Mouse (Mus musculus) lung, embryonic 15.5 days (tissue): Measurements from ENCODE around the gene Cd209e. TPM values are rescaled to one million over a fixed set of nuclear protein-coding genes. Genes with fewer than 3 reads are reported as not detected.
"Not testable (repeated sequence)": the region's sequence is repeated elsewhere in the genome, so short reads cannot be mapped to it uniquely, and the experiment has no call there.

Experiments used
- ATAC-seq: fragments of 200-750 bp; cut with Nextera tagmentation; 2 replicates; pipeline ENCODE4 v1.8.0; 2017; ENCODE audit warnings: moderate number of reproducible peaks, borderline replicate concordance; ENCODE audit not compliant: low FRiP score, low TSS enrichment; ENCODE audit errors: extremely low read depth
- H3K27ac ChIP-seq: fragments of 300-500 bp; sonication (generic); 2 replicates; pipeline ENCODE4 v1.5.1; 2015; ENCODE audit warnings: moderate library complexity, mild to moderate bottlenecking, inconsistent platforms
- H3K27me3 ChIP-seq: fragments of 300-500 bp; sonication (generic); 2 replicates; pipeline ENCODE4 v1.6.1; 2015; ENCODE audit warnings: inconsistent platforms
- H3K36me3 ChIP-seq: fragments of 300-500 bp; sonication (generic); 2 replicates; pipeline ENCODE4 v1.6.1; 2015; ENCODE audit warnings: inconsistent platforms
- H3K4me1 ChIP-seq: fragments of 300-500 bp; sonication (generic); 2 replicates; pipeline ENCODE4 v1.6.1; 2015; ENCODE audit warnings: inconsistent platforms
- H3K4me2 ChIP-seq: fragments of 300-500 bp; sonication (generic); 2 replicates; pipeline ENCODE4 v1.6.1; 2015; ENCODE audit warnings: inconsistent platforms, mild to moderate bottlenecking, moderate library complexity
- H3K4me3 ChIP-seq: fragments of 300-500 bp; sonication (generic); 2 replicates; pipeline ENCODE4 v1.5.1; 2015; ENCODE audit warnings: mild to moderate bottlenecking, inconsistent platforms
- H3K9ac ChIP-seq: fragments of 300-500 bp; sonication (generic); 2 replicates; pipeline ENCODE4 v1.6.1; 2015; ENCODE audit warnings: inconsistent platforms
- H3K9me3 ChIP-seq: fragments of 300-500 bp; sonication (generic); 2 replicates; pipeline ENCODE4 v1.6.1; 2016; ENCODE audit warnings: inconsistent platforms
- WGBS: fragments of 180-500 bp; shearing (Covaris S2); methylation state at CpG from one replicate; pipeline ENCODE4 v1.1.7; 2015; 5-methylcytosine and 5-hydroxymethylcytosine counted together
- polyA plus RNA-seq: library from polyadenylated mRNA; unstranded; fragments of >200 nt; fragmentation: Nextera tagmentation; extraction: Ambion mirVana; gene quantifications from 2 replicates; pipeline ENCODE4 v1.2.1, GENCODE M21; 2015

Gene Cd209e
- polyA plus RNA-seq: not detected in 2 replicates

DNA sequence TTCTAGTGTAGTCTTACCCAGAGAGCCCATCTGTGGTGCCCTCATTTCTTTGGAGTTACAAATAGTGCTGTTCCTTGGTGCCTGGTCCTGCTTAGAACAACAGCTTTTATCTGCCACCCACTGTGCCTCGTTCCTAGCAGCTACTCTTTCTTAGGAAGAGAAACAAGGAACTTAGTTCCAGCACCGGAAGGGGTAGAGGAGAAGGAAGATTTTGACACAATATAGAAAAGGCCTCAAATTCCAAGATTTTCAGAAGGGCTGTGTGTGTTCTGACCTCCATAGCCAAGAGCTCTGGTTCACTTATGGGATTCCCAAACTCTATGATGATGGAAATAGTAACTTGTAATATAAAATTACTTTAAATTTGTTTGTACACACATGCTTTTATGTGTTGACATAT lies at the start of gene Cd209e:
Cd209e (minus strand) TSS at position 101 of the 400 bp plus-strand sequence.
- Histone ChIP-seq H3K9me3 (no peaks in the 10 kb centered on the region), H3K36me3 (no peaks in the 10 kb centered on the region), H3K4me3 (no peak within 1 kb of the TSS), H3K27me3 (no peaks in the 10 kb centered on the region), H3K9ac (no peak within 1 kb of the TSS), H3K27ac (no peak within 1 kb of the TSS), H3K4me1 (no peaks in the 10 kb centered on the region), H3K4me2 (no peak within 1 kb of the TSS)
- WGBS: 73% methylated on average over 2 of the region's 2 CpGs
- ATAC-seq: no peak

DNA sequence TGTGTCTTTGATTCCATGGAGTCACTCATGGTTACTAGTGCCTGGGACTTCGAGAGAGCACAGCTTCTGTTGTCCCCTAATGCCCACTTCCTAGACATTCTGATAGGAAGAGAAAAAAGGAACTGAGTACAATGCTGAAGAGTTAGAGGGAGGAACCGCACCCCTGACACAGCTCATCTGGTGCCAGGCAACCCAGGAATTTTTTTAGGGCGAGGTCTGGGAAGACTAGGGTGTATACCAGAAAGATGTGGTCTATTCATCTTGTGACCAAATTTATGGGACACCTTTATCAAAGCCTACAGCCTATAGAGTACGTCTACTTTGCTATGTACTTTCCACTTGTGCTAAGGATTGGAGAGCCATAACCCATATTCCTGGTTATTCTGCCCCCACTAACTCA lies 24.3 kb upstream of the Cd209e start, which contains the start of gene Cd209d:
Cd209d (minus strand) TSS at position 101 of the 400 bp plus-strand sequence.
- Histone ChIP-seq H3K36me3 (no peaks in the 10 kb centered on the region), H3K9ac (no peak within 1 kb of the TSS), H3K4me2 (no peak within 1 kb of the TSS), H3K4me1 (no peaks in the 10 kb centered on the region), H3K27me3 (no peaks in the 10 kb centered on the region), H3K4me3 (no peak within 1 kb of the TSS), H3K9me3 (no peaks in the 10 kb centered on the region), H3K27ac (no peak within 1 kb of the TSS)
- no peak for ATAC-seq
- 71% methylated on average over 4 of the region's 4 CpGs for WGBS

- no peaks in the 10 kb centered on the region for H3K36me3 ChIP-seq
- no peaks in the 10 kb centered on the region for H3K9me3 ChIP-seq
- WGBS: 64% methylated on average over 2 of the region's 2 CpGs
- no peaks in the 10 kb centered on the region for H3K4me1 ChIP-seq
- H3K4me3 ChIP-seq: no peak overlapping the region
- no peak overlapping the region for H3K27ac ChIP-seq
- no peaks in the 10 kb centered on the region for H3K27me3 ChIP-seq
- no peak overlapping the region for H3K4me2 ChIP-seq
- no peak for ATAC-seq
- H3K9ac ChIP-seq: no peak overlapping the region
These were observed 22.0 kb upstream of the Cd209e start for GRCm38 (mm10) chr8:3876121-3876520.

DNA sequence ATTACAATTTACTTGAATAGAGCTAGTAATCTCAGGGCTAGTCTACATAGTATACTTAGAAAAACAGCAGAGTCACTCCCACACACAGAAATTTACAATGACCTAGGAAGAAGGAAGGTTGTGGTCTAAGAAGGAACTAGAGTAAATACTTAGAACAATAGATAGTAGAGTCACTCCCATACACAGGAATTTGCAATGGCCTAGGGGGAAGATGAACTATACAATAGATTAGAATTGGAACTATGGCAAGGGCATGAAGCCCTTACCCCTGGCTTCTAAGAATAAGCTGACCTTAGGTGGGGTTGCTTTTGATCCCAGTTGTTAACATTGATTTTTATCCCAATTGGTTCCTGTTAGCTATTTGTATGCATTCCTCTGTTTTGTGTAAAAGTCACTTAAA lies 8.6 kb upstream of the Cd209e start:
- ATAC-seq, H3K4me1 ChIP-seq, H3K4me3 ChIP-seq, H3K27me3 ChIP-seq, H3K27ac ChIP-seq, H3K9ac ChIP-seq, H3K36me3 ChIP-seq, H3K9me3 ChIP-seq, H3K4me2 ChIP-seq: not testable (repeated sequence)

- WGBS: 86% methylated on average over 14 of the region's 14 CpGs
- Histone ChIP-seq H3K9ac (no peak overlapping the region), H3K4me2 (no peak overlapping the region), H3K27ac (no peak overlapping the region), H3K36me3 (no peaks in the 10 kb centered on the region), H3K9me3 (peaks cover 3% of the 10 kb centered on the region; the same call in 1 of the 2 replicates), H3K27me3 (no peaks in the 10 kb centered on the region), H3K4me3 (no peak overlapping the region), H3K4me1 (no peaks in the 10 kb centered on the region)
- ATAC-seq: no peak
These were observed 51.0 kb downstream of the Cd209e start for GRCm38 (mm10) chr8:3803091-3803490.

Other genes with a start within 250 kb of the Cd209e start
- 58.0 and 61.8 TPM in 2 replicates for gene Xab2, start 233.0 kb downstream of the Cd209e start, polyA plus RNA-seq
- gene Pet100, start 232.8 kb downstream of the Cd209e start, polyA plus RNA-seq: 83.5 and 91.0 TPM in 2 replicates
- gene Pcp2, start 228.8 kb downstream of the Cd209e start, polyA plus RNA-seq: 0.12 TPM in 1 of 2 replicates, not detected in the other
- 75.6 and 84.6 TPM in 2 replicates for gene Stxbp2, start 223.4 kb downstream of the Cd209e start, polyA plus RNA-seq
- gene Retn, start 198.5 kb downstream of the Cd209e start, polyA plus RNA-seq: not detected in 2 replicates
- gene Mcemp1, start 188.6 kb downstream of the Cd209e start, polyA plus RNA-seq: 1.8 and 2.0 TPM in 2 replicates
- 6.8 and 8.2 TPM in 2 replicates for gene Fcor, start 181.9 kb downstream of the Cd209e start, polyA plus RNA-seq
- 38.4 and 39.4 TPM in 2 replicates for gene Trappc5, start 178.0 kb downstream of the Cd209e start, polyA plus RNA-seq
- gene Fcer2a, start 160.1 kb downstream of the Cd209e start, polyA plus RNA-seq: 0.23 TPM in 1 of 2 replicates, not detected in the other
- gene Clec4g, start 133.7 kb downstream of the Cd209e start, polyA plus RNA-seq: 0.40 and 0.47 TPM in 2 replicates
- 0.26 and 0.34 TPM in 2 replicates for gene Cd209a, start 105.3 kb downstream of the Cd209e start, polyA plus RNA-seq
- not detected in 2 replicates for gene Cd209d, start 24.2 kb upstream of the Cd209e start, polyA plus RNA-seq
- gene Cd209b, start 72.5 kb upstream of the Cd209e start, polyA plus RNA-seq: not detected in 2 replicates
- gene Cd209c, start 100.4 kb upstream of the Cd209e start, polyA plus RNA-seq: 0.34 TPM in 2 replicates